Mouse (Mus musculus): Measurements from ENCODE around the gene Adgrb2. TPM values are rescaled to one million over a fixed set of nuclear protein-coding genes. Genes with fewer than 3 reads are reported as not detected.

Gene Adgrb2
- polyA plus RNA-seq, 1 experiment from 2014 or later: 3.6 TPM

DNA sequence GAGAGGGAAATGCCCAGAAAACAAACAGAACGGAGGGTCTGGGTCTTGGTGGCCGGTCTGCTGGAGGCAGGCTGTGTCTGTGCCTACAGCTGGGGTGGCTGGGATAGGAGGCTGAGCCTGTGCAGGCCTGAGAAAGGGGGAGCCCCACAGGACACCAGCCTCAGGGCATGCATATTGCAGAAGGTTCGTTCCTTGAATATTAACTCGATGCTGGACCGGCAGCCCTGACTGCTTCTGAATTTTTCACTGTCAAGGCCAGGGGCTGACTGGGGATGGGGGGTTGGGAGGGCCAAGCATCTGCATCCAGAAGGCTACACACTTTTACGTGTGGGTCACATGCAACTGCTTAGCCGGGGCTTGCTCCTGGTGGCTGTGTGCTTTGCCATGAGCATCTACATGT is 48.8 kb downstream of the Adgrb2 start:
- Histone ChIP-seq H3K27me3 (peaks cover 40% of the 10 kb centered on the region), H3K9me3 (no peaks in the 10 kb centered on the region), H3K4me3 (replicated peaks) (no peak overlapping the region), H3K36me3 (no peaks in the 10 kb centered on the region), H3K27ac (no peak overlapping the region), H3K4me2 (no peak overlapping the region), H3K4me1 (replicated peaks) (peaks cover 23% of the 10 kb centered on the region), H3K9ac (replicated peaks) (no peak overlapping the region)
- no peak for ATAC-seq (ENCODE audit: insufficient number of reproducible peaks, insufficient read depth, low FRiP score, low TSS enrichment, low read depth)
- WGBS: 52% methylated on average over 7 of the region's 7 CpGs

DNA sequence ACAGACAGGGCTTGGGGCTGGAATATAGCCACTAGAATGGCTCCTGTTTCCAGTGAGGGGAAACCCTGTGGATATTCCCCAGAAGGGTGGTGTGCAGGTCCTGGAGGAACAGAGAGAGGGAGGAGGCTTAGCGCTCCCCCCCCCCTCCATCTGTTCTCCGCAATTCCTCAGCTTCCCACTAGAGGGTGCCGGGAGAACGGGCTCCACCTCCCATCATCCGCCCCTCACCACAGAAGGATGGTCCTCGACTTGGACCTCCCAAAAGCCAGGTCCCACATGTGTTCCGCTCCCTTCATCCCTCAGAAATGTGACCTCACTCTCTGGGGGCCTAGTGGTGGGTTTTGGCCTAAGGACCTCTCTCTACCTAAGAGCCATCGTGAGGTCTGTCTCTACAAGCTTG is 51.4 kb downstream of the Adgrb2 start:
- Histone ChIP-seq H3K4me3 (replicated peaks) (no peak overlapping the region), H3K4me1 (replicated peaks) (peaks cover 34% of the 10 kb centered on the region), H3K9ac (replicated peaks) (no peak overlapping the region), H3K36me3 (no peaks in the 10 kb centered on the region), H3K4me2 (no peak overlapping the region), H3K27me3 (peaks cover 40% of the 10 kb centered on the region), H3K27ac (no peak overlapping the region), H3K9me3 (no peaks in the 10 kb centered on the region)
- 0 out of 2 replicates have a peak, but pooled peaks have one; percentile 4 for ATAC-seq (ENCODE audit: insufficient number of reproducible peaks, insufficient read depth, low FRiP score, low TSS enrichment, low read depth)
- WGBS: under 1% methylated on average over 8 of the region's 8 CpGs

DNA sequence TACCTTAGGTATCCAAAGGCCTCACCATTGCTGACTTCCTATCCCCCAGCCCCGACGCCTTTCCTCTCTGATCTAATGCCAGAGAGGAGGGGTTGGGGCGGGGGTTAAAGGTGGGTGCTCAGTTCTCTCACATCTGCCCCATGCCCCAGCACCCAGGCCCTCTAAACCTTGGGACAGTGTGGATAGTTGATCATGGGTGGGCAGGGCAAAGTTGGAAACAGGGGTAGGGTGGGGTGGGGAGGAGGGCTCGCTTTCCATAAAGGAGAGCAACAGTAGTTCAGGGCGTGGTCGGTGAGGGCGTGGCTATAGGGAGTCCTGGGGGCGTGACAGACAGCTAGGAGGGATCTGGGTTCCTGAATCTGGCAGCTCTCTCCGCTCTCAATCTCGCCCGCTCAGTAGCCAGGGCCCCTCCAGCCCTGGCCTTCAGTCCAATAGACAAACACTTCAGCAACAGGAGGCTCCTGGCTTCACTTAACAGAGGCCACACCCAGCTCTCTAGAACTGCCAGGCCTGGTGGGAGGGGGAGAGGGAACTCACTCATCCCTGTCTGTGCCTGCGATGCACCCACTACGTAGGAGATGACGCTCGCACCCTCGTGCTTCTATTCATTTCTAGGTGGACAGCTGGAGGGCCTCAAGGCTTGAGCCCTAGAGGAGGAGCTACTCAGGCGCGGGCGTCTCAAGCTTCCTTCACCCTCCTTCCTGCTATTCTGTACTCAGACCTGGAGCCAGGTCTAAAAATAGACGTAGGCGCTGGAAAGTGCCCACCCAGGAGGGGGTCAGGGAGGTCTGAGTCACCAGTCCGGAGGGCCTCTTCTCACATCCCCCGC is 52.1 kb downstream of the Adgrb2 start:
- H3K4me2 ChIP-seq: peak overlapping the region; percentile 26
- peak overlapping the region; percentile 40; the same call in 1 of the 2 replicates for H3K9ac ChIP-seq (replicated peaks)
- no peak overlapping the region for H3K27ac ChIP-seq
- no peaks in the 10 kb centered on the region for H3K9me3 ChIP-seq
- 11% methylated on average over 23 of the region's 23 CpGs for WGBS
- H3K4me3 ChIP-seq (replicated peaks): 0 out of 2 replicates have a peak overlapping the region, but pooled peaks have one; percentile 2
- H3K36me3 ChIP-seq: no peaks in the 10 kb centered on the region
- H3K4me1 ChIP-seq (replicated peaks): peaks cover 41% of the 10 kb centered on the region
- H3K27me3 ChIP-seq: peaks cover 40% of the 10 kb centered on the region
- no peak for ATAC-seq (ENCODE audit: insufficient number of reproducible peaks, insufficient read depth, low FRiP score, low TSS enrichment, low read depth)

DNA sequence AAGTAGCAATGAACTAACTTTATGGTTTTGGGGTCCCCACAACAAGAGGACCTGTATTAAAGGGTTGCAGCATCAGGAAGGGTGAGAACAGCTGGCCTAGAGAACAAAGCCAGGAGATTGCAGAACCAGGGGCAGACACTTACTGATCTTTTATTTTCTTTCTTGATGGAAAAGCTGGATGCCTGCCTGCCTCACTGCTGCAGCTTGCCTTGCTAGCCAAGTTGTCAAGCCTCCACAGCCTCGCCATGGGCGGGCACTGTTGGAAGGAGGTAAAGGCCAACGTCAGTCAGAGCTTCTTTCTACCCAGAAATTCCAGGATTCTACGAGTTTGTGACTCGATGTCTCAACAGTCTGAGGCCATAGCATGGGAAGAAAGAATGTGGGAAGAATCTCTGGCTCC is 54.7 kb downstream of the Adgrb2 start:
- Histone ChIP-seq H3K9ac (replicated peaks) (peak overlapping the region; percentile 8; the same call in 1 of the 2 replicates), H3K27me3 (peaks cover 33% of the 10 kb centered on the region), H3K9me3 (no peaks in the 10 kb centered on the region), H3K4me1 (replicated peaks) (peaks cover 52% of the 10 kb centered on the region), H3K4me2 (no peak overlapping the region), H3K4me3 (replicated peaks) (no peak overlapping the region), H3K27ac (no peak overlapping the region), H3K36me3 (no peaks in the 10 kb centered on the region)
- WGBS: 50% methylated on average over 5 of the region's 5 CpGs
- no peak for ATAC-seq (ENCODE audit: insufficient number of reproducible peaks, insufficient read depth, low FRiP score, low TSS enrichment, low read depth)

DNA sequence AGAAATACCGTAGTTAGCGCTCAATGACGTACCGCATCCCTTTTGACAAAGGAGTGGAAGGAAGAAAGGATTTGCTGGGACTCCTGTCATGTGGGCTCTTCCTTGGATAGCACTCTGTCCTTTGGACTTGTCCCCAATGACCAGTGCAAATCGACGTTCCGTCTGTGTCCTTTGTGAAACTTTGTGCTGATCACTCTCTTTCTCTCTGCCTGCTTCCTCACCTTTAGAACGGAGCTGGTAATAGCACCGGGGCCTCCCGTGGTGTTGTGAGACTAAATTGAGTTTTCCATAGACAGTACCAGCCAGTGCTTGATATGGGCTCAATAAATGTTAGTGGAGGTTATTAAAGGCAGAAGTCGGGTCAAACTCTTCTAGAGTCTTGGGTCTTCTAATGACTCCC is 56.4 kb downstream of the Adgrb2 start:
- H3K27ac ChIP-seq: no peak overlapping the region
- no peak overlapping the region for H3K4me2 ChIP-seq
- H3K27me3 ChIP-seq: peaks cover 18% of the 10 kb centered on the region
- peaks cover 65% of the 10 kb centered on the region for H3K4me1 ChIP-seq (replicated peaks)
- no peaks in the 10 kb centered on the region for H3K36me3 ChIP-seq
- no peak overlapping the region for H3K4me3 ChIP-seq (replicated peaks)
- H3K9ac ChIP-seq (replicated peaks): no peak overlapping the region
- WGBS: 79% methylated on average over 11 of the region's 11 CpGs
- no peaks in the 10 kb centered on the region for H3K9me3 ChIP-seq
- ATAC-seq (ENCODE audit: insufficient number of reproducible peaks, insufficient read depth, low FRiP score, low TSS enrichment, low read depth): no peak

DNA sequence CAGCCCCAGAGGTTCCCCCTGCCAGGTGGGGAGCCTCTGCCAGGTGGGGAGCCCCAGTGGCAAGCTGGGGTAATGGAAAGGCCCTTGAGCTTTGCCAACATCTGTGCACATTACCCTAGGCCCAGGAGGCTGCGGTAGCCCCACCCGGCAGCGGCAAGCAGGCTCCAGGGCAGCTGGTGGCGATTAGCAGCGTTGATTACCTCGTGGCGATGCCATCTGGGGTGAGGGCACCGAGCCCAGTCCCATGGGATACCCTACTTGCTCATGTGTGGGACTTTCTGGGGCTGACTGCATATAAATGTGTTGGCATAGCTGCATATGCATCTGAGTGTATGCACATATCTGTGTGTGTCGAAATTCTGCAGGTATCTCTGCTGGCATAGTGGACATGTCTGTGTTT is 59.5 kb downstream of the Adgrb2 start:
- H3K4me3 ChIP-seq (replicated peaks): no peak overlapping the region
- ATAC-seq (ENCODE audit: insufficient number of reproducible peaks, insufficient read depth, low FRiP score, low TSS enrichment, low read depth): no peak
- 0 out of 2 replicates have a peak overlapping the region, but pooled peaks have one; percentile 8 for H3K4me2 ChIP-seq
- H3K36me3 ChIP-seq: no peaks in the 10 kb centered on the region
- H3K9me3 ChIP-seq: no peaks in the 10 kb centered on the region
- H3K9ac ChIP-seq (replicated peaks): peak overlapping the region; percentile 37; the same call in 1 of the 2 replicates
- H3K27me3 ChIP-seq: peaks cover 3% of the 10 kb centered on the region; the same call in 1 of the 2 replicates
- H3K27ac ChIP-seq: peak overlapping the region; percentile 64
- H3K4me1 ChIP-seq (replicated peaks): peaks cover 81% of the 10 kb centered on the region
- WGBS: 34% methylated on average over 9 of the region's 9 CpGs

DNA sequence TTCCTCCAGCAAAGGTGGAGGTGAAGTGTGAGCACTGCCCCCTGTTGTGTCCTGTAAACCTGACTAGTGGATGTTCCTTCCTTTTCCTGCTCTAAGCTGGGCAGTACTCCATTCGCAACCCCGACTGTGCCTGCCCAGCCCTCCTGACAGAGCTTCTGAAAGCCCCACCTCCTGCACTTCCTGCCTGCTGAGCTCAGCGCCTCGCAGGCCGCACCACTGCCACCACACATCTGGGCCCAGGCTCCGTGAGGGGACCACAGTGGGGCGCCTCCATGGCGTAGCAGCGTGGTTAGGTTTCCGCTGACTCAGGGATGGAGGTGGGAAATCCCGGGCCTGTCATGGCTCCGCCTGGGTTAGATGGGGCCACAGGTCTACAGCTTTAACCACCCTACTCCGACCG is 60.9 kb downstream of the Adgrb2 start:
- ATAC-seq (ENCODE audit: insufficient number of reproducible peaks, insufficient read depth, low FRiP score, low TSS enrichment, low read depth): no peak

DNA sequence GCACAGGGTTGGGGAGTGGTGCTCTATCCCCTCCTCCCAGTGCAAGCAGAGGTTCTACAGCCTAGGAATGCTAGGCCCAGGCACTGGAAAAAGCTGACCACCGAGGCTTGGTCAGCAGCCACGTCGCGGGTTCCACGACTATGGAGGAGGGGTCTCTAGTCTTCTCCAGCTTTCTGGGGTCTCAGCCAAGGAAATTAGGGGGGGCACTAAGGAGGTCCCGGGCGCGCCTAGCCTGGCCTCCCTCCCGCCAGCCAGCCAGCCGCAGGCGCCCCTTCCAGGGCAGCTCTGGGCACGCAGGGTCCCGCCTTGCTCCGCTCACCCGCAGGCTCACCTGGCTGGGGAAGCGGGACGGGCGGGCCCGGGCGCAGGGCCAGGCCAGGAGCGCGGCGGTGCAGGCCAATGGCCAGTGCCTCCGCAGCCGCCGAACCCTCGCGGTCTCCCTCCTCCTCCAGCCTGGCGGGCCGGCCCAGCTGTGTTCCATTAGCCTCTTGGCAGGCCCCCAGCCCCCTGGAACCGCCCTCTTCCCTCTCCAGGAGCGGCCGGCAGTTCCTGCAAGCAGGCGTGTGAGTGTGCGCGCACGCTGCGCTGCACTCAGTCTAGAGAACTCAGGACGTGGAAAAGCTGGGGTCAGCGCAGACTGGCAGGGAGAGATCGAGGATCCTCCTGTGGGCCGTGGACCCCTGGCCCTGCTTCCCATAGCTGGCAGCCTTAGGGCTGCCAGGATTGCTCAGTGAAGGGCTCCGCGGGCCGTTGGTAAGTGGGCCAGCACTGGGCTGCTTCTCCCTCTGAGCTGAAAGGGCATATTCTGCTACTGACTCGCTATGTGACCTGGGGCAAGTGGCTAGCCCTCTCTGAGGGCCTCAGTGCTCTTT is 62.9 kb downstream of the Adgrb2 start, which contains the start of gene Col16a1:
Gene Col16a1, plus strand, starts transcription at position 510 of the 872 bp plus-strand sequence.
- peaks cover 3% of the 10 kb centered on the region; the same call in 1 of the 2 replicates for H3K27me3 ChIP-seq
- no peaks in the 10 kb centered on the region for H3K9me3 ChIP-seq
- H3K36me3 ChIP-seq: no peaks in the 10 kb centered on the region
- peak within 1 kb of the TSS; percentile 97 for H3K27ac ChIP-seq
- H3K4me3 ChIP-seq (replicated peaks): peak within 1 kb of the TSS; percentile 50
- WGBS: under 1% methylated on average over 46 of the region's 46 CpGs
- H3K9ac ChIP-seq (replicated peaks): peak within 1 kb of the TSS; percentile 75
- peaks cover 72% of the 10 kb centered on the region for H3K4me1 ChIP-seq (replicated peaks)
- H3K4me2 ChIP-seq: peak within 1 kb of the TSS; percentile 78
- ATAC-seq (ENCODE audit: insufficient number of reproducible peaks, insufficient read depth, low FRiP score, low TSS enrichment, low read depth): peak; percentile 86

More for the DNA sequence above, 60.9 kb downstream of the Adgrb2 start:
- 12% methylated on average over 14 of the region's 14 CpGs for WGBS
- H3K36me3 ChIP-seq: no peaks in the 10 kb centered on the region
- H3K4me2 ChIP-seq: peak overlapping the region; percentile 42
- peak overlapping the region; percentile 97 for H3K27ac ChIP-seq
- H3K9me3 ChIP-seq: no peaks in the 10 kb centered on the region
- peaks cover 3% of the 10 kb centered on the region; the same call in 1 of the 2 replicates for H3K27me3 ChIP-seq
- peaks cover 84% of the 10 kb centered on the region for H3K4me1 ChIP-seq (replicated peaks)
- H3K9ac ChIP-seq (replicated peaks): no peak overlapping the region; the same call in 1 of the 2 replicates
- 0 out of 2 replicates have a peak overlapping the region, but pooled peaks have one; percentile 7 for H3K4me3 ChIP-seq (replicated peaks)

DNA sequence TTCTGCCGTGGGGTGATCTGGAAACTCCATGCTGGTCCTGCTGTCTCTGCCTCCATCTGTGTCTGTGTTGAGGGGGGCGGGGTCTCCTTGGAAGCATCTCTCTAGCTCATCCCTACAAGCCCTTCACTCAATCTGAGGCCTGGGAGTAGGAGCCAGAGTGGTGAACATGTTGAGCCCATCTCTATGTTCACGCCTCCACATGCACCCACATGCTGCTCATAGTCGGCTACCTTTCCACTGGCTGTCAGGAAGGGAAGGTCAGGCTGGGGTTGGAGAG is 63.5 kb downstream of the Adgrb2 start:
- Histone ChIP-seq H3K27ac (peak overlapping the region; percentile 97), H3K9ac (replicated peaks) (peak overlapping the region; percentile 75), H3K4me3 (replicated peaks) (peak overlapping the region; percentile 50), H3K4me2 (peak overlapping the region; percentile 78), H3K27me3 (peaks cover 3% of the 10 kb centered on the region; the same call in 1 of the 2 replicates), H3K4me1 (replicated peaks) (peaks cover 72% of the 10 kb centered on the region), H3K9me3 (no peaks in the 10 kb centered on the region), H3K36me3 (no peaks in the 10 kb centered on the region)
- ATAC-seq (ENCODE audit: insufficient number of reproducible peaks, insufficient read depth, low FRiP score, low TSS enrichment, low read depth): 0 out of 2 replicates have a peak, but pooled peaks have one; percentile 5
- 52% methylated on average over 4 of the region's 4 CpGs for WGBS

DNA sequence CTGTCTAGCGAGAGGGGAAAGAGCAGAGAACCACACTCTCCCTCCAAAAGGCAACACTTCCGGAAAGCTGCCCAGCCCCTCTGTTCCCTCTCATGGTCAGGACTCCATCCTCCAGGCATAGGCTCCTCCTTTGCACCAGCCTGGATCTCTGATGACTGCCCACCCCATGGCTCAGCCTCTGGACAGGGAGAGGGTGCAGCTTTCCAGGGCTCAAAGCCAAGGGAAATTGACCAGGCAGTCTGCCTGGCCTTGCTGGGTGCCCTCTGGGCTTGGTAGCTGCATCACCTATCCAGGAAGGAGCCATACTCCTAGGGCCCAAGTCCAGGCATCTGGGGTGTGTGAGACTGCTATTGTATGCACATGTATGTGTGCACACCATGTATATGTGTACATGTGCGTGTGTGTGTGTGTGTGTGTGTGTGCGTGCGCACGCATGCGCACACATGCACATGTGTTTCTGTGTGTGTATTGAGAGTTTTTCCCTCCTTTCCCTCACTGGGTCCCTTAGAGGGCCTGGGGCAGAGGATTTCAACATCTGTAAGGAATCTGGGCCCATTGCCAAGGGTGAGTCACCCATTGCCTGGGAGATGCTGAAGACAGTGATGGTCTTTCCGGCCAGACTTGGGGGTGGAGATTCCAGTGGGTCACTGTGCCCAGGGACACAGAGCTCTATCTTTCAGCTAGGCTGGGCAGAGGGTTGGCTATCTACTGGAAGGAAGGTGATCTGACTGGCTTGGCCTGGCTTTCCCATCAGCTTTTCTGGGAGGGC is 65.6 kb downstream of the Adgrb2 start:
- no peak overlapping the region for H3K9ac ChIP-seq (replicated peaks)
- H3K27ac ChIP-seq: peak overlapping the region; percentile 46; the same call in 1 of the 2 replicates
- 0 out of 2 replicates have a peak, but pooled peaks cover 8% of the 10 kb centered on the region for H3K36me3 ChIP-seq
- peaks cover 56% of the 10 kb centered on the region for H3K4me1 ChIP-seq (replicated peaks)
- H3K4me2 ChIP-seq: 0 out of 2 replicates have a peak overlapping the region, but pooled peaks have one; percentile 4
- 83% methylated on average over 8 of the region's 8 CpGs for WGBS
- no peak for ATAC-seq (ENCODE audit: insufficient number of reproducible peaks, insufficient read depth, low FRiP score, low TSS enrichment, low read depth)
- no peaks in the 10 kb centered on the region; the same call in 1 of the 2 replicates for H3K27me3 ChIP-seq
- no peaks in the 10 kb centered on the region for H3K9me3 ChIP-seq
- H3K4me3 ChIP-seq (replicated peaks): no peak overlapping the region

All from limb, embryonic 12.5 days (tissue).